ENCODE assay signal across 9 mouse cellular contexts in the genomic region with DNA sequence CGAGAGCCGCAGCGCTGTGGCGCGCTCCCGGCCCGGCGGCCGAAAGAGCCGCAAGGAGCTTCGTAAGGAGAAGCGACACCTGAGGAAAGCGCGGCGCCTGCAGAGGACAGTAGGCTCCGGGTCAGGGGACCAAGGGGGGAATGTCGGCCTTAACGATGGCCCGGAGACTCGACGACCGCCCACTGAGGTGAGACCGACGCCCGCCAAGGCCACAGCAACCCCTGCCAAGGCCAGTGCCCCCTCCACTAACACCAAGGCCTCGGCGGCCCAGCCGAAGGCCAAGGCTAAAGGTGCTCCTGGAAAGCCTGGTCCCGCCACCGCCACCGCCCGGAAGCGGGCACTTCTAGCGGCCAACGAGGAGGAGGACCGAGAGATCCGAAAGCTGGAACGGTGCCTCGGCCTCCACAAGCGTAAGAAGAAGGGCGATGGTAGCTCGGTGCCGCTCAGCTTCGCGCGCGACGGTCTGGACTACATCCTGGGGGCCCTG. TPM values are rescaled to one million over a fixed set of nuclear protein-coding genes. Genes with fewer than 3 reads are reported as not detected.
DNase-seq lines count a peak whose midpoint lies in the region; ATAC-seq and TF ChIP-seq lines count a peak whose summit lies in the region.
"Had no signal": no experiment of that assay in that cellular context is flagged by ENCODE, and none has a peak within 500 bp of the region (broad histone marks: within the 10 kb centered on the region; RNA-seq: fewer than 3 reads in every experiment).

No protein-coding gene starts in this region.

- ATAC-seq in cerebellum, adult (ENCODE audit: insufficient number of reproducible peaks, low FRiP score, low TSS enrichment) = peak; percentile 66
- peak; percentile 54 for ATAC-seq in intestine, embryonic 14.5 days (replicated peaks; ENCODE audit: low FRiP score, low TSS enrichment, low read depth)
- peak; percentile 75 for ATAC-seq in liver, postnatal 0 days
- ATAC-seq in neural tube, embryonic 13.5 days (ENCODE audit: low read depth) = peak; percentile 80

- no peaks in the 10 kb centered on the region for H3K27me3 ChIP-seq in intestine, embryonic 14.5 days (replicated peaks; ENCODE audit: control insufficient read depth, insufficient read depth, low read length)
- H3K27me3 ChIP-seq in liver, postnatal 0 days (ENCODE audit: insufficient read depth, low read length) = no peaks in the 10 kb centered on the region
- H3K27me3 ChIP-seq in neural tube, embryonic 13.5 days = peaks cover 26% of the 10 kb centered on the region

- no peak for DNase-seq in cerebellum, adult 9-10 months
- peak; percentile 50 for DNase-seq in CD4-positive, CD25-positive, alpha-beta regulatory T cell, adult 2 months (ENCODE audit: low read depth, low spot score)
- peak; percentile 48 for DNase-seq in gastrocnemius, postnatal 14 days
- DNase-seq in intestine, embryonic 14.5 days (ENCODE audit: low spot score) = peak; percentile 76
- peak; percentile 59 for DNase-seq in liver, postnatal 0 days

- TF ChIP-seq EP300 in liver, postnatal 0 days (IDR thresholded peaks at IDR 0.05; ENCODE audit: low read depth) = no peak

- H3K4me3 ChIP-seq in brown adipose tissue, adult 24 weeks (ENCODE audit: insufficient read depth, low read depth, low read length) = peak overlapping the region; percentile 90
- H3K4me3 ChIP-seq in intestine, embryonic 14.5 days (ENCODE audit: low read depth, low read length) = peak overlapping the region; percentile 91
- peak overlapping the region; percentile 98 for H3K4me3 ChIP-seq in liver, postnatal 0 days (ENCODE audit: low read depth, low read length)
- peak overlapping the region; percentile 69 for H3K4me3 ChIP-seq in neural tube, embryonic 13.5 days

- H3K4me2 ChIP-seq in intestine, embryonic 14.5 days (ENCODE audit: low read length) = peak overlapping the region; percentile 87
- H3K4me2 ChIP-seq in liver, postnatal 0 days (ENCODE audit: low read depth, low read length) = peak overlapping the region; percentile 95
- peak overlapping the region; percentile 98 for H3K4me2 ChIP-seq in neural tube, embryonic 13.5 days

- TF ChIP-seq CTCF in liver, postnatal 0 days (IDR thresholded peaks at IDR 0.05; ENCODE audit: low read depth) = no peak

- peak overlapping the region; percentile 39 for H3K27ac ChIP-seq in brown adipose tissue, adult 24 weeks (replicated peaks; ENCODE audit: low read depth, low read length)
- peak overlapping the region; percentile 64; the same call in 1 of the 2 replicates for H3K27ac ChIP-seq in intestine, embryonic 14.5 days (ENCODE audit: low read depth)
- H3K27ac ChIP-seq in liver, postnatal 0 days (ENCODE audit: low read depth) = peak overlapping the region; percentile 89
- H3K27ac ChIP-seq in neural tube, embryonic 13.5 days (replicated peaks) = peak overlapping the region; percentile 75

- H3K9me3 ChIP-seq in intestine, embryonic 14.5 days (ENCODE audit: control insufficient read depth, low read length) = no peaks in the 10 kb centered on the region
- H3K9me3 ChIP-seq in liver, postnatal 0 days (ENCODE audit: low read length) = no peaks in the 10 kb centered on the region
- no peaks in the 10 kb centered on the region for H3K9me3 ChIP-seq in neural tube, embryonic 13.5 days

- peaks cover 7% of the 10 kb centered on the region for H3K4me1 ChIP-seq in brown adipose tissue, adult 24 weeks (ENCODE audit: control insufficient read depth, insufficient read depth, insufficient read length, low read length)
- peaks cover 18% of the 10 kb centered on the region for H3K4me1 ChIP-seq in intestine, embryonic 14.5 days (replicated peaks; ENCODE audit: control insufficient read depth, insufficient read depth, low read length)
- H3K4me1 ChIP-seq in liver, postnatal 0 days (ENCODE audit: insufficient read depth) = peaks cover 22% of the 10 kb centered on the region
- peaks cover 41% of the 10 kb centered on the region for H3K4me1 ChIP-seq in neural tube, embryonic 13.5 days (replicated peaks)

- WGBS in intestine, embryonic 14.5 days = under 1% methylated on average over 40 of the region's 48 CpGs
- WGBS in liver, postnatal 0 days (ENCODE audit: insufficient replicate concordance) = under 1% methylated on average over 48 of the region's 48 CpGs
- WGBS in neural tube, embryonic 13.5 days = under 1% methylated on average over 46 of the region's 48 CpGs

- H3K36me3 ChIP-seq in intestine, embryonic 14.5 days (ENCODE audit: control insufficient read depth, insufficient read depth, low read length) = peaks cover 38% of the 10 kb centered on the region
- peaks cover 32% of the 10 kb centered on the region for H3K36me3 ChIP-seq in liver, postnatal 0 days (replicated peaks; ENCODE audit: insufficient read depth, low read length)
- H3K36me3 ChIP-seq in neural tube, embryonic 13.5 days = peaks cover 39% of the 10 kb centered on the region

- H3K9ac ChIP-seq in intestine, embryonic 14.5 days (ENCODE audit: low read length) = peak overlapping the region; percentile 74
- peak overlapping the region; percentile 86 for H3K9ac ChIP-seq in liver, postnatal 0 days (replicated peaks)
- H3K9ac ChIP-seq in neural tube, embryonic 13.5 days = peak overlapping the region; percentile 89

- intact Hi-C loops in gastrocnemius, postnatal 14 days (cut with DNase I; ENCODE audit: low total_unique reads) = no loop called here

RNA-seq across cellular contexts. Expression of a gene that starts 0.5 kb away (rescaled TPM):
- 4.0 and 11.7 TPM in 2 replicates for polyA plus RNA-seq in brown adipose tissue, adult 24 weeks (2012; ENCODE audit: insufficient read depth, insufficient read length, missing spikeins)
- total RNA-seq in gastrocnemius, postnatal 14 days (2021) = 1 to 10 TPM; 8.4 to 9.2 TPM
- polyA plus RNA-seq in intestine, embryonic 14.5 days (2014; fragmentation: Nextera tagmentation; extraction: Ambion mirVana) = 26.2 and 34.0 TPM in 2 replicates
- 10.6 and 13.2 TPM in 2 replicates for polyA plus RNA-seq in liver, postnatal 0 days (2015; fragmentation: Nextera tagmentation; extraction: Ambion mirVana)
- polyA plus RNA-seq in neural tube, embryonic 13.5 days (2015; fragmentation: Nextera tagmentation; extraction: Ambion mirVana) = 16.8 and 22.2 TPM in 2 replicates

RNA-seq across cellular contexts. Expression of a gene that starts 43.4 kb away (rescaled TPM):
- not detected in 2 replicates for polyA plus RNA-seq in brown adipose tissue, adult 24 weeks (2012; ENCODE audit: insufficient read depth, insufficient read length, missing spikeins)
- total RNA-seq in gastrocnemius, postnatal 14 days (2021) = not detected
- polyA plus RNA-seq in intestine, embryonic 14.5 days (2014; fragmentation: Nextera tagmentation; extraction: Ambion mirVana) = 1.8 and 2.7 TPM in 2 replicates
- polyA plus RNA-seq in liver, postnatal 0 days (2015; fragmentation: Nextera tagmentation; extraction: Ambion mirVana) = not detected in 2 replicates
- 3.0 and 3.6 TPM in 2 replicates for polyA plus RNA-seq in neural tube, embryonic 13.5 days (2015; fragmentation: Nextera tagmentation; extraction: Ambion mirVana)
- total RNA-seq: gastrocnemius, postnatal 4 days had no signal

RNA-seq across cellular contexts. Expression of a gene that starts 56.7 kb away (rescaled TPM):
- polyA plus RNA-seq in brown adipose tissue, adult 24 weeks (2012; ENCODE audit: insufficient read depth, insufficient read length, missing spikeins) = 4.3 and 5.7 TPM in 2 replicates
- 1 to 10 TPM; 8.8 to 9.1 TPM for total RNA-seq in gastrocnemius, postnatal 14 days (2021)
- polyA plus RNA-seq in intestine, embryonic 14.5 days (2014; fragmentation: Nextera tagmentation; extraction: Ambion mirVana) = 13.4 and 14.7 TPM in 2 replicates
- polyA plus RNA-seq in liver, postnatal 0 days (2015; fragmentation: Nextera tagmentation; extraction: Ambion mirVana) = 2.5 and 3.1 TPM in 2 replicates
- polyA plus RNA-seq in neural tube, embryonic 13.5 days (2015; fragmentation: Nextera tagmentation; extraction: Ambion mirVana) = 27.0 and 27.3 TPM in 2 replicates

Comparison
In these comparisons a context has a peak if more than half of its experiments do, and no peak if none do; other contexts are left out.
1. H3K27ac ChIP-seq: peak in every context shown above with its lines; median percentile 89 in liver, postnatal 0 days; 75 in neural tube, embryonic 13.5 days; 64 in intestine, embryonic 14.5 days; 39 in brown adipose tissue, adult 24 weeks.